Mouse (Mus musculus) B cell, adult 67 days (primary cell): ENCODE measurements around the gene Cemip2. TPM values are rescaled to one million over a fixed set of nuclear protein-coding genes. Genes with fewer than 3 reads are reported as not detected.

Source experiments
- total RNA-seq, 2 experiments: library from RNA; stranded (reverse); gene quantifications; 4 replicates each; pipeline ENCODE4 v1.2.4; 2023

Cemip2 gene
- total RNA-seq: 10 to 100 TPM; 18.1 to 21.6 TPM

DNA sequence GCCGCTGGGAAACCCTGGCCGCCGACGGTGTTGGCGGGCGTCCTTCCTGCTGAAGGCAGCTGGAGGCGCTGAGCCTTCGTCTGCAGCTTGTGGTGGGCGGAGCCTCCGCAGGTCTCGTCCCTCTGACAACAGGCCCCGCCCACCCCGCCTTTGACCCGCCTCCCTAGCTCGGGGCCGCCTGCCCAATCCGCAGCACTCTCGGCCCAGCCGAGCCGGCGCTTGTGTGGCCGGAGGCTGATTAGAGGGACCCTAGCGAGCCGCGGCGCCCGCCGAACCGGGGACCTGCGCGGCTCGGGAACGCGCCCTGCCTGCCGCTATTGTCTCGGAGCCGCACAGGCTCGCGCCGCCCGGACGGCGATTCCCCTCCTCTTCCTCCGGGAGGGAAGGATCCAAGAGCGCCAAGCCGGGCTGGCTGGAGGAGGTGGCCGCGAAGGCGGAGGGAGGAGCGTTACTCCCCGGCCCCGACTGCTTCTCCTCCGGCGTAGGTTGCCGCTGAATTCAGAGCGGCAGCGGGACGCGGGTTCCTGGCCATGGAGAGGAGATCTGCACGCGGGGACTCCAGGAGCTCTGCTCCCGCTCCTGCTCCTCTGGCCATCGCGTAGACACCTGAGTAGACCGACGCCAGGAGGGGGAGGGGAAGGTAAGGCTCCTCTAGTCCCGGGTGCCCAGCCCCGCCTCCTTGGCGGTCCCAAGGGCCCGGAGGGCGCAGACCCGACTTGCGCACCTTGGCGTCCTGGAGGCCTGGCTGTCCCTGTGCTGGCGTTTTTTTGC, at the start of gene Cemip2:
Gene Cemip2, plus strand, starts transcription at position 196 of the 771 bp plus-strand sequence.

Other genes with a start within 250 kb of the Cemip2 start
- gene 1110059E24Rik, start 125.4 kb upstream of the Cemip2 start, total RNA-seq: 100 to 1,000 TPM; 147 to 153 TPM
- 100 to 1,000 TPM; 149 to 171 TPM for gene Abhd17b, start 125.2 kb upstream of the Cemip2 start, total RNA-seq